Mouse (Mus musculus): Measurements from ENCODE around the gene Stra6l. TPM values are rescaled to one million over a fixed set of nuclear protein-coding genes. Genes with fewer than 3 reads are reported as not detected.

Gene Stra6l
- not detected in 2 replicates for polyA plus RNA-seq (2012)

GRCm38 (mm10) chr4:45848109-45848824 is at the start of gene Stra6l:
Gene Stra6l, plus strand, starts transcription at chr4:45848664.

GRCm38 (mm10) chr4:45798964-45799363 is 49.5 kb upstream of the Stra6l start, which contains the start of gene Aldh1b1:
Gene Aldh1b1, plus strand, starts transcription at chr4:45799022.

GRCm38 (mm10) chr4:45826275-45827040 is 22.0 kb upstream of the Stra6l start, which contains the start of gene Igfbpl1:
Gene Igfbpl1, minus strand, starts transcription at chr4:45826923.

GRCm38 (mm10) chr4:45890066-45890761 is 41.8 kb downstream of the Stra6l start, which contains the start of gene Ccdc180:
Gene Ccdc180, plus strand, starts transcription at chr4:45890303.

Other genes starting within 250 kb of the Stra6l start
- gene Aldh1b1, start 49.6 kb upstream of the Stra6l start, polyA plus RNA-seq (2012) = 14.3 and 40.4 TPM in 2 replicates
- not detected in 2 replicates for gene Igfbpl1, start 21.7 kb upstream of the Stra6l start, polyA plus RNA-seq (2012)
- 0.06 and 0.11 TPM in 2 replicates for gene Ccdc180, start 41.6 kb downstream of the Stra6l start, polyA plus RNA-seq (2012)
- gene Tdrd7, start 116.7 kb downstream of the Stra6l start, polyA plus RNA-seq (2012) = 2.4 and 2.5 TPM in 2 replicates
- 0.43 and 0.47 TPM in 2 replicates for gene Tmod1, start 190.3 kb downstream of the Stra6l start, polyA plus RNA-seq (2012)